Mouse (Mus musculus): Measurements from ENCODE around the gene Cdc14a.

DNA sequence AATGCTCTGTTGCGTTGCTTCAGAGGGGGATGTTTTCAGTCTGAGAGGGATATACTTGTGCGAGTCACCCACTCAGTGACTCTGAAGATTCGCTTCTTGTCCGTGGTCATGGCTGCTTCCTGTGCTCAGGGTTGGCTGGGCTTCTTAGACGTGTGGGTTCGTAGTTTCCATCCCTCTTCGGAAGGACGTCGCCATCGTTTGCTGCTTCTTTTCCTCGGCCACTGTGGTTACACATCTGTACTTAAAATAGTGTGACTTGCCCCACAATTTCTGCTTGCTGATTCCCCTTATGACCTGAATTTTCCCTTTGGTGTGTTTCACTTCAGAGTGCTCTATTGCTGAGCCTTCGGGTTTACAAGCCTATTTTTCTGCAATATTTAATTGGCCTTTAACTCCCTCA, 41.9 kb upstream of the Cdc14a start:
- TF ChIP-seq CTCF (IDR thresholded peaks at IDR 0.05; ENCODE audit: borderline replicate concordance, control insufficient read depth, extremely low read depth, insufficient read depth, low read length, poor library complexity) (no peak), POLR2A (IDR thresholded peaks at IDR 0.05; ENCODE audit: control insufficient read depth, extremely low read depth, insufficient read depth, low read length, poor library complexity) (no peak)

All from thymus, adult 2 months (tissue).